Mouse (Mus musculus) ZHBTc4 (cell line): ENCODE measurements at regions not wholly inside any gene's neighbourhood (a gene's known extent, or its start where the extent isn't known, plus 50 kb on each side); places are given as distances from the start of the nearest gene placed in this dataset.
A peak's percentile ranks its signal among the peaks of the same experiment; 100 is the strongest.

ENCODE experiments used
- DNase-seq: peaks from one replicate; pipeline ENCODE4 v3.0.0-alpha.2; 2011; ENCODE audit warnings: low read depth, low spot score

GRCm38 (mm10) chr14:76188105-76188645, 77.5 kb downstream of the Nufip1 start:
- DNase-seq = no peak

- DNase-seq = no peak
Measured at GRCm38 (mm10) chr14:76195324-76195723, 84.6 kb downstream of the Nufip1 start.

- DNase-seq = no peak
Measured at GRCm38 (mm10) chr14:76197357-76197756, 86.7 kb downstream of the Nufip1 start.

DNA sequence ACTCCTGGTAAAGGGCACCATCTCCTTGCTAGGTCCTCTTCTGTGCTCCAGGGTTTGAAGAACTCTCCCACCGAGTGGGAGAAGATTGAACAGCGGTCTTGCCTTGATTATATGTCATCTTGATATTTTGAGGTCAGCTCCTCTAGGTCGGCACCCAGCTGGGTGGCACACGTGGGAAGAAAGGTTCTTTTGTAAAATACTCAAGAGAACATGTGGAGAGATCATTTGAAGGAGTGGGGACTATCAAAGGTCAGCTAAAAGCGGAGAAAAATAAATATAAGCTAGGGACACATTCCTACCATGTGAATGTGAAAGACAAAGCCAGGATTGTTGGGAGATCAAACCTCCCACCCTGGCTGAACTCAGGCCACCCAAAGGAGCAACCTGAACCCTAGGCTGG, 87.7 kb downstream of the Nufip1 start:
- DNase-seq = no peak

DNA sequence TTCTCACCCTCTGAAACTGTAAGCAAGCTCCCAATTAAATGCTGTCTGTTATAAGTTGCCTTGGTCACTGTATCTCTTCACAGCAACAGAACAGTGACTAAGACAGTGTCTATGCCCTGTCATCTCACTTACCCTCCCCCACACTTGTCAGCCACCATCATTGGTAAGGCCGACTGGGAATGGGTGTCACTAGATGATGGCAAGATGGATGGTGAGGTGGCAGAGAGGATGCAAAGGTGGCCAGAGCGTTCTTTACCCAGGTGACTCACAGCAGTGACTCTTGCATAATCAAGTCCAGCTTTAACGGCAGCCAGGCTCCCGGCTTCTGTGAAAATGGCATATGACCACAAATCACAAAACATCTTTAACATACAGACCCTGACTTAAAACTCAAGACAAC, 91.9 kb downstream of the Nufip1 start:
- DNase-seq = no peak

DNA sequence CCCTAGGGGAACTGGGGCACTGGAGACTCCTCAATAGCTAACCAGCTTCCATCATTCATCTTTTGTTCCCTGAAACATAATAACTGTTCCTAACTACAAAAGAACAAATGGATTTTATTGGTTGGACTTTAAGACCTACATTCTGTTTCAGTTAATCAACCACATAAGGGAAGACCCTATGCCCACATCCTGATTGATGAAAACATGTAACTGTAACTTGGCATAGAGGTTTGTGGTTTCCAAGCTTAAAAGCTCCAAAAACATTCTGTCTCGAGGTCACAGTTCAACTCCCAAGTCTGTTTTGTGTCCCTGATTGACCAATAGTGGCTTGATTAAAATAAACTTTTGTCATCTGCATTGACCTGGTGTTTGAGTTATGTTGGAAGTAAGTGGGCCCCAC, 92.4 kb downstream of the Nufip1 start:
- DNase-seq = no peak

DNA sequence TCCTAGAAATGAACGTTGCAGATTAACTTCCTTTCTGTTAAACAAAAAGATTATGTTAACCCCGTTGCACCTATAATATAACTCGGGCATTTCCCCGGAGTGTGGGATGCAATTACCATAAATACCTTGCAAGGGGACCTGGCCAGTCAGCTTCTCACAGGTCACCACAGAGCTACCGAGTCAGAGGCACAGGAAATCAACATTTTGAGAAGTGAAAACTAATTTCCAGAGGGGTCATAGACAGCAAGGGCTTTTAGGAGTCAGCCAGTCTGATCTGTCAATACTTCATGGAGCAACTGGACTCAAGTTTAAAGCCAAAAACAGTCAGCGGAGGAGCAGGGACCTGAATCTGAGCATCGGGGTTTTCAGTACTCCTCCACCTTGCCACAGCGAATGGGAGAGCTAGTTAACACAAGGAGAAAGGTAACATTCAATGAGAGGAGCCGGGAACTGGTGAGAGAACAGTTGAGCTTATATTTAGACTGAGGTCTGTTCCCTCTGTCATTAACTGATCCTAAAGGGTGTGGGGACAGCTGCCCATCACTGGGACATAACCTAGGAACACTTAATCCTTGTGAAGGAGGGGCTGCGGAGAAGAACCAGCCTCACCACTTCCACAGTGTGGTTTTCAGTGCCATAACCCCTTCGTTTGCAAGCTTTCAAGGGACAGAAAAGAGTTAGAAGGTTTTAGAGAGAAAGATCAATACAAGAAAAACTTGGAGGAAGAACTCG, 105.9 kb downstream of the Nufip1 start:
- no peak for DNase-seq

GRCm38 (mm10) chr14:76217178-76217500, 106.4 kb downstream of the Nufip1 start:
- peak; percentile 42 for DNase-seq

GRCm38 (mm10) chr14:76217571-76218256, 107.0 kb downstream of the Nufip1 start:
- no peak for DNase-seq

DNA sequence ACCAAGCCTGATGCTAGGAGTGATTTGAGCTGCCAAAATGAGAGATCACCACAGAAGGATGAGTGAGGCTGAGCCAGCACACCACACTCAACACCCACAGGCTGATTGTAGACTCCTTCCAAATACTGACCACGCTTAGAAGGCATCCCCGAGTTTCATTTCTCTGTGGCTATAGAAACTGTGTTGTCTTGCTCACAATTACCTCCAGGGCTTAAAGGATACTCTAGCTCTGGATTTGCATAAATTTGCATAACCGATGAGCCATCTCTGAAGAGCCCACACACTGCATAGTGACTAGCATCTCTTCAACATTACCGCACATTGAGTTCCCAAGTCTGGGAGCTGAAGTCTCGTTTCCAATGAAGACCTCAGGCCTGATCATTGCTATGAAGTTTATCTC, 110.3 kb downstream of the Nufip1 start:
- no peak for DNase-seq

- DNase-seq = no peak
Measured at GRCm38 (mm10) chr14:76221617-76222319, 111.1 kb downstream of the Nufip1 start.

- no peak for DNase-seq
Measured at GRCm38 (mm10) chr14:76222320-76222626, 111.6 kb downstream of the Nufip1 start.

- no peak for DNase-seq
Measured at GRCm38 (mm10) chr14:76223036-76223650, 112.5 kb downstream of the Nufip1 start.

GRCm38 (mm10) chr14:76223903-76224302, 113.2 kb downstream of the Nufip1 start:
- DNase-seq = no peak

GRCm38 (mm10) chr14:76225532-76225931, 114.8 kb downstream of the Nufip1 start:
- no peak for DNase-seq

- no peak for DNase-seq
Measured at GRCm38 (mm10) chr14:76226621-76227297, 116.1 kb downstream of the Nufip1 start.

GRCm38 (mm10) chr14:76228968-76229555, 118.4 kb downstream of the Nufip1 start:
- no peak for DNase-seq

DNA sequence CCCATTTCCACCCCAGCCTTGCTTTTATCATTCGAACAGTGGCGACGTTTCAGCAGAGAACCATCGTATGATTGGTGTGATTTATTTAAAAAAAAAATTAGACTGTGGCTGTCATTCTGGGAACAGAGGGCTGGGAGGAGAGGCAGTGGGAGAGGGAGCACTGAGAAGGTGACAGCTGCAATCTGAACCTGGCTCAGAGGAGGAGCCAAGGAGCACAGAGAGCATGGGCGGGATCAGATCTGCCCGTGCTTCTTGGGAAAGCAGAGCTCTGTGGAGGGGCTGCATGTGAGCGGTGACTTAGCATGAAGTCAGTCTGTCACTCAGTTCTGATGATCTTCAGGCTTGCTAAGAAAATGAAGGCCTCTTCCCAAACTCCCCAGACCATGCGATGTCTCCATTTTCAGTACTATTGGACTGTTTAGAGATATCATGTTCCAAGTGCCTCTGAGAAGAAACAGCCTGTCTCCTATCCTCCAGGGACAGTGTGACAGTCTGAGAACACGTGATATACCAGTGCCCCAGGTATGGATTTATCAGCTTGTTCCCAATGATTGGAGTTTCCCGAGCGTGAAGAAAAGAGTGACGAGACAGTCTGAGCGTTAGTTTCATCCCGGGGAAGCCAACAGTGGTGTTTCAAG, 129.3 kb downstream of the Nufip1 start:
- no peak for DNase-seq

GRCm38 (mm10) chr14:76243581-76244337, 133.1 kb downstream of the Nufip1 start:
- peak; percentile 34 for DNase-seq
